Mouse (Mus musculus): ENCODE data around the gene Ccl25.

- TF ChIP-seq POLR2A (IDR thresholded peaks at IDR 0.05; ENCODE audit: insufficient read depth, low read depth, low read length) (no peak), CTCF (IDR thresholded peaks at IDR 0.05; ENCODE audit: insufficient read depth, low read depth, low read length) (no peak)
Observed at GRCm38 (mm10) chr8:4335678-4336077, 10.7 kb downstream of the Ccl25 start.
